Mouse (Mus musculus): ENCODE measurements around the gene Cacna1a. TPM values are rescaled to one million over a fixed set of nuclear protein-coding genes. Genes with fewer than 3 reads are reported as not detected.
"Not testable (repeated sequence)": the region's sequence is repeated elsewhere in the genome, so short reads cannot be mapped to it uniquely, and the experiment has no call there.

The Cacna1a gene
- polyA plus RNA-seq, 1 experiment from 2014 or later, result 15.0 TPM

GRCm38 (mm10) chr8:84485366-84485765 lies 97.1 kb downstream of the Cacna1a start:
- no peak for ATAC-seq (ENCODE audit: low FRiP score, low read depth)
- H3K36me3 ChIP-seq, result no peaks in the 10 kb centered on the region
- H3K27me3 ChIP-seq, result no peaks in the 10 kb centered on the region
- no peak overlapping the region for H3K27ac ChIP-seq (replicated peaks)
- no peak overlapping the region for H3K4me3 ChIP-seq
- H3K9ac ChIP-seq (replicated peaks), result no peak overlapping the region
- no peaks in the 10 kb centered on the region for H3K9me3 ChIP-seq
- H3K4me1 ChIP-seq, result peaks cover 3% of the 10 kb centered on the region; the same call in 1 of the 2 replicates
- 88% methylated on average over 4 of the region's 4 CpGs for WGBS
- no peak overlapping the region for H3K4me2 ChIP-seq (replicated peaks)

- Histone ChIP-seq H3K27me3 (no peaks in the 10 kb centered on the region), H3K27ac (replicated peaks) (no peak overlapping the region), H3K4me1 (peaks cover 3% of the 10 kb centered on the region; the same call in 1 of the 2 replicates), H3K4me2 (replicated peaks) (no peak overlapping the region), H3K36me3 (no peaks in the 10 kb centered on the region), H3K9me3 (no peaks in the 10 kb centered on the region), H3K4me3 (no peak overlapping the region), H3K9ac (replicated peaks) (no peak overlapping the region)
- no peak for ATAC-seq (ENCODE audit: low FRiP score, low read depth)
- WGBS, result 88% methylated on average over 7 of the region's 7 CpGs
Measured at GRCm38 (mm10) chr8:84485864-84486263, 97.6 kb downstream of the Cacna1a start.

DNA sequence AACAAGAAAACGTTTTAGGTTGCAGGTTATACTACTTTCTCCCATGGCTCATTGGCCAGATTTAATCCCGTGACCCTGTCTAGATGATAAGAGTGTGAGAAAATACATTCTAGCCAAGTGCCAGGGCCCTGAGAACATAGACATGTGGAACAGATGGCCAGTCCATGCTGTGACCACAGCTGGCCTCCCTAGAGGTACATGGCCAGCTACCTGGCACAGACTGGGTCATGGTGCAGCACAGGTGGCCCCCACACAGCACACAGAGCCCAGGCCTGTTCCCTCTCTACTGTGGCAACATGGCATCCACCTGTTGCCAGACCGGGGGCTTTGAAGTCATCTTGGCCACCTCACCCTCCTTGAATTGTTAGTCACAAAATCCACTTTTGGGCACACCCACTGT lies 101.0 kb downstream of the Cacna1a start:
- Histone ChIP-seq H3K9ac (replicated peaks) (no peak overlapping the region), H3K4me2 (replicated peaks) (no peak overlapping the region), H3K4me3 (no peak overlapping the region), H3K9me3 (no peaks in the 10 kb centered on the region), H3K36me3 (no peaks in the 10 kb centered on the region), H3K4me1 (peaks cover 4% of the 10 kb centered on the region; the same call in 1 of the 2 replicates), H3K27ac (replicated peaks) (no peak overlapping the region), H3K27me3 (no peaks in the 10 kb centered on the region)
- 80% methylated on average over 3 of the region's 3 CpGs for WGBS
- no peak for ATAC-seq (ENCODE audit: low FRiP score, low read depth)

DNA sequence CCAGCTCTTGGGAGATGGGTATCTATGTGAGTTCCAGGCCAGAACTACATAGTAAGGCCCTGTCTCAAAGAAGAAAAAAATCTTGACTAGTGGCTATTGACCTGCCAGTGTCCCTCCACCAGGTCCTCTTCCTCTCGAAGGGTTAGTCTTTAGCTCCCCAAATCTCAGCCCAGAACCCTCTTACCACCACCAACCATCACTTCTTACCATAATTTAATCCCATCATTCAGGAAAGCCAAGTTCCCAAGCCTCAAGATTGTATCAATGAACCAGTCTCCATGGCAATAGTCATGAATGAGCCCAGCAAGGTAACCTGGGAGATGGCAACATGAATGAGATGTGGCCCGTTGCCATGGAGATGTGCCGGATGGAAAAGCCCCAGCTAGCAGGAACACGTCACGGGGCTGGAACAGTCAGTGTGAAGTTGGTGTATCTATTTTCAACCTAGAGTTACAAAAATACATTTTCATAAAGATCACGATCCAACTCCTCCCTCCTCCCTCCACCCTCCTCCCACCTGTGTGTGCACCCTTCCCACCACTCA lies 106.4 kb downstream of the Cacna1a start:
- no peaks in the 10 kb centered on the region for H3K27me3 ChIP-seq
- H3K9ac ChIP-seq (replicated peaks), result no peak overlapping the region
- H3K27ac ChIP-seq (replicated peaks), result no peak overlapping the region
- 30% methylated on average over 6 of the region's 6 CpGs for WGBS
- H3K4me1 ChIP-seq, result peaks cover 12% of the 10 kb centered on the region
- ATAC-seq (ENCODE audit: low FRiP score, low read depth), result peak; percentile 30; the same call in 1 of the 2 replicates
- H3K4me3 ChIP-seq, result no peak overlapping the region
- H3K9me3 ChIP-seq, result no peaks in the 10 kb centered on the region
- no peaks in the 10 kb centered on the region for H3K36me3 ChIP-seq
- H3K4me2 ChIP-seq (replicated peaks), result no peak overlapping the region

DNA sequence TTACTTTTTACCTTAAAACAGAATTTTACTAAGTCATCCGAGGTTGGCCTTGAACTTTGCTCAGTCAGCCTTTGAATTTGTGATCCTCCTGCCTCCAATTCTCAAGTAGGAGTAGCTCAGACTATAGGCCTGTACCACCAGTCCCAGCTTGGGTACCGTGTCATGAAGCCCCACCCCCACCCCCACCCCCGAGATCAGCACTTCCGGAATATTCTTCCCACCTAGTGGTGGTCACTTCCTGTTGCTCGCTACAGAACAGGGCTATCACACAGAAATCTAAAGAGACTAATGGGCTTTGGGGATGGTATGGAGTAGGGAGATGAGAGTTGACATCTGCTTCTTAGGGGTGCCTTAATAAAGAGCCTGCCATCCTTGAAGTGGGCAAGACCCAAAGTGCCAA lies 112.9 kb downstream of the Cacna1a start:
- Histone ChIP-seq H3K4me3 (no peak overlapping the region), H3K27ac (replicated peaks) (no peak overlapping the region), H3K27me3 (no peaks in the 10 kb centered on the region), H3K4me1 (no peaks in the 10 kb centered on the region), H3K9ac (replicated peaks) (no peak overlapping the region), H3K9me3 (no peaks in the 10 kb centered on the region), H3K4me2 (replicated peaks) (no peak overlapping the region), H3K36me3 (no peaks in the 10 kb centered on the region)
- ATAC-seq (ENCODE audit: low FRiP score, low read depth), result no peak
- WGBS, result 81% methylated on average over 5 of the region's 5 CpGs

- 0 out of 2 replicates have a peak overlapping the region, but pooled peaks have one; percentile 6 for H3K9ac ChIP-seq (replicated peaks)
- H3K4me2 ChIP-seq (replicated peaks), result no peak overlapping the region
- H3K36me3 ChIP-seq, result no peaks in the 10 kb centered on the region
- no peaks in the 10 kb centered on the region for H3K4me1 ChIP-seq
- WGBS, result 79% methylated on average over 10 of the region's 10 CpGs
- peak overlapping the region; percentile 30; the same call in 1 of the 2 replicates for H3K27ac ChIP-seq (replicated peaks)
- no peak for ATAC-seq (ENCODE audit: low FRiP score, low read depth)
- no peaks in the 10 kb centered on the region for H3K27me3 ChIP-seq
- no peak overlapping the region for H3K4me3 ChIP-seq
- H3K9me3 ChIP-seq, result no peaks in the 10 kb centered on the region
Measured at GRCm38 (mm10) chr8:84501671-84502308, 113.5 kb downstream of the Cacna1a start.

GRCm38 (mm10) chr8:84502638-84503037 lies 114.4 kb downstream of the Cacna1a start:
- Histone ChIP-seq H3K27ac (replicated peaks) (no peak overlapping the region), H3K9me3 (no peaks in the 10 kb centered on the region), H3K27me3 (no peaks in the 10 kb centered on the region), H3K36me3 (no peaks in the 10 kb centered on the region), H3K4me3 (no peak overlapping the region), H3K4me2 (replicated peaks) (no peak overlapping the region), H3K9ac (replicated peaks) (no peak overlapping the region), H3K4me1 (no peaks in the 10 kb centered on the region)
- ATAC-seq (ENCODE audit: low FRiP score, low read depth), result no peak
- 84% methylated on average over 4 of the region's 4 CpGs for WGBS

DNA sequence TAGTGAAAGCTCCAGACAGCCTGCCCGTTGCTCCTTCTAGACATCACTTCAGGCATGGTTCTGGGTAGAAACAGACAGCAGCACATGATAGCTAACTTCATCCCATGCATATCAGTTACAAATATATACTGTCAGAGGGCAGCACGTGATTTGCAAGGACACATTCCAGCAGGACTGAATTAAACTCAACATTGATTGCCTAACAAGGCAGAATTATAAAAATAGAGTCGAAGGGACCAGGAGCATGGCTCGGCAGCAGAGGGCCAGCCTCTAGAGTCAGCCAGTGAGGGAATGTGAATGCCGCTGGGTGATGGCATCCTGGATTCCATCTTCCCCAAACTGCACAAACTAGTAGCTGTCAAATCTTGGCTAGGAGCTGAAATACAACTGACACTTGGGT lies 119.0 kb downstream of the Cacna1a start:
- Histone ChIP-seq H3K36me3 (no peaks in the 10 kb centered on the region), H3K27ac (replicated peaks) (no peak overlapping the region), H3K4me1 (no peaks in the 10 kb centered on the region), H3K9ac (replicated peaks) (no peak overlapping the region), H3K27me3 (no peaks in the 10 kb centered on the region), H3K4me2 (replicated peaks) (no peak overlapping the region), H3K4me3 (no peak overlapping the region), H3K9me3 (no peaks in the 10 kb centered on the region)
- ATAC-seq (ENCODE audit: low FRiP score, low read depth), result no peak
- WGBS, result 89% methylated on average over 5 of the region's 5 CpGs

DNA sequence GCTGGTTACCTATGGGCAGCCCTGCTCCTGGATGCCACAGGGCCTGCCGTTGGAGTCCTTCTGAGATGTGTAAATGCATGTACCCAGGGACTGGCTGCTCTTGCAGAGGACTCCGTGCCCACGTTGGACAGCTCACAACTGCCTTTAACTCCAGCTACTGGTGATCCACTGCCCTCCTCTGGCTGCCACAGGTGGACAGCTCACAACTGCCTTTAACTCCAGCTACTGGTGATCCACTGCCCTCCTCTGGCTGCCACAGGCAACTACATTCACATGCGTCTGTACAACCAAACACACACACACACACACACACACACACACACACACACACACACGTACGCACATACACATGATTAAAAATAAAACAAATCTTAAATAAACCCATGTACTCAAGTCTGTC lies 121.5 kb downstream of the Cacna1a start:
- H3K27ac ChIP-seq (replicated peaks); ATAC-seq (ENCODE audit: low FRiP score, low read depth): not testable (repeated sequence)
- WGBS, result 86% methylated on average over 6 of the region's 6 CpGs

DNA sequence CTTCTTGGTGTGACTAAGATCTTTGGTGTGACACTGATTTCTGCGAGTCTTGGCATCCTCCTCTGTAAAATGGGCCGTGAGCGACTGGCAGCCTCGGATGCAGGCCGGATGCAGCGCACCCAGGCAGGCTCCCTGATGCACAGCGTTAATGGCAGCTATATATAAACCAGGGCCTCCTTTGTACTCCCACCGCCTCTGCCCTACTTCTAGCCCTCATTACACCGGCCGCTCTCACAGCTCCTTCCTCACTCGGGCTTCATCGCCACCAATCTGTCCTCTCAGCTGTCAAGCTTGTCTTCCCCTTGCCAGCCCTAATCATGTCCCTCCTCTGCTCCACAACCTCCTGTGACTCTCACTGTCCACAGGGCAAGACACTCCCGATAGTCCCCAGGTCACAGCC lies 123.4 kb downstream of the Cacna1a start:
- no peak overlapping the region for H3K4me3 ChIP-seq
- 90% methylated on average over 13 of the region's 13 CpGs for WGBS
- H3K4me1 ChIP-seq, result no peaks in the 10 kb centered on the region
- ATAC-seq (ENCODE audit: low FRiP score, low read depth), result no peak
- no peak overlapping the region for H3K27ac ChIP-seq (replicated peaks)
- H3K36me3 ChIP-seq, result no peaks in the 10 kb centered on the region; the same call in 1 of the 2 replicates
- H3K9ac ChIP-seq (replicated peaks), result no peak overlapping the region
- H3K4me2 ChIP-seq (replicated peaks), result no peak overlapping the region
- H3K27me3 ChIP-seq, result no peaks in the 10 kb centered on the region
- H3K9me3 ChIP-seq, result no peaks in the 10 kb centered on the region

More for the DNA sequence above, 121.5 kb downstream of the Cacna1a start:
- H3K27me3 ChIP-seq; H3K4me2 ChIP-seq (replicated peaks); H3K4me1 ChIP-seq; H3K36me3 ChIP-seq; H3K9ac ChIP-seq (replicated peaks); H3K9me3 ChIP-seq; H3K4me3 ChIP-seq: not testable (repeated sequence)

DNA sequence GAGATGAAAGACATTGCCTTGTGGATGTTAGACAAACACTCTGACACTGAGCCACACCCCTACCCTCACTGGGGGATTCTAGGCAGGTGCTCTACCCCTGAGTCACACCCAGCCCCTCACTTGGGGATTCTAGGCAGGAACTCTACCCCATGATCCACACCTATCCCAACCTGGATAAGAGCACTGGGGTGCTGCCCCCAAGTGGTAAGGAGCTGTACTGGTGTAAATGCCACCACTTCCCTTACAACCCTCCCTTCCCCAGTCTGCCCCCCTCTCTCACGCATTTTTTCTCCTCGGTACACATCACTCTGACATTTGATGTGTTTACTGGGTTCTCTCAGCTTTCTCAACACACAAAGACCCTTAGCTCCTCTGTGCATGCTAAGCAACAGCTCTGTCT lies 125.5 kb downstream of the Cacna1a start:
- H3K27ac ChIP-seq (replicated peaks), result no peak overlapping the region
- no peaks in the 10 kb centered on the region for H3K27me3 ChIP-seq
- H3K36me3 ChIP-seq, result peaks cover 4% of the 10 kb centered on the region; the same call in 1 of the 2 replicates
- no peaks in the 10 kb centered on the region for H3K4me1 ChIP-seq
- no peaks in the 10 kb centered on the region for H3K9me3 ChIP-seq
- H3K9ac ChIP-seq (replicated peaks), result no peak overlapping the region
- no peak overlapping the region for H3K4me2 ChIP-seq (replicated peaks)
- no peak for ATAC-seq (ENCODE audit: low FRiP score, low read depth)
- H3K4me3 ChIP-seq, result no peak overlapping the region
- 28% methylated on average over 2 of the region's 2 CpGs for WGBS

- WGBS, result 68% methylated on average over 2 of the region's 2 CpGs
- H3K9ac ChIP-seq (replicated peaks), result no peak overlapping the region
- H3K4me1 ChIP-seq, result no peaks in the 10 kb centered on the region
Measured at GRCm38 (mm10) chr8:84518180-84518579, 129.9 kb downstream of the Cacna1a start.

More at GRCm38 (mm10) chr8:84518180-84518579, 129.9 kb downstream of the Cacna1a start:
- ATAC-seq (ENCODE audit: low FRiP score, low read depth), result no peak
- no peak overlapping the region for H3K4me2 ChIP-seq (replicated peaks)
- H3K9me3 ChIP-seq, result no peaks in the 10 kb centered on the region
- H3K27ac ChIP-seq (replicated peaks), result no peak overlapping the region
- H3K27me3 ChIP-seq, result no peaks in the 10 kb centered on the region
- H3K36me3 ChIP-seq, result peaks cover 15% of the 10 kb centered on the region; the same call in 1 of the 2 replicates
- no peak overlapping the region for H3K4me3 ChIP-seq
